Mouse (Mus musculus) spleen, postnatal 36 days (tissue): Measurements from ENCODE around the gene AC192777.2.
"Not testable (repeated sequence)": the region's sequence is repeated elsewhere in the genome, so short reads cannot be mapped to it uniquely, and the experiment has no call there.

Experiments used
- DNase-seq, 2 experiments: peaks; one replicate each; pipeline ENCODE4 v3.0.0; 2022; ENCODE audit warnings: low spot score in 2 of 2, mixed read lengths in 1 of 2

The AC192777.2 gene

GRCm38 (mm10) chr17:40095150-40095549 is at the start of gene AC192777.2:
Gene AC192777.2 (plus strand): TSS chr17:40095450.
- not testable (repeated sequence) for DNase-seq

- DNase-seq: not testable (repeated sequence)
These were observed 20.9 kb downstream of the AC192777.2 start for GRCm38 (mm10) chr17:40116172-40116571.

GRCm38 (mm10) chr17:40116877-40117276 is 21.6 kb downstream of the AC192777.2 start:
- DNase-seq: not testable (repeated sequence)
